Mouse (Mus musculus) urinary bladder, postnatal 14 days (tissue): Measurements from ENCODE around the gene Gtf2h4.
A peak's percentile ranks its signal among the peaks of the same experiment; 100 is the strongest.

ENCODE experiments used
- DNase-seq: peaks from one replicate; pipeline ENCODE4 v3.0.0; 2021; ENCODE audit warnings: low spot score

The Gtf2h4 gene

GRCm38 (mm10) chr17:35638475-35639190, 34.9 kb downstream of the Gtf2h4 start:
- peak; percentile 74 for DNase-seq

- DNase-seq, result peak; percentile 55
Observed at GRCm38 (mm10) chr17:35636363-35636762, 37.2 kb downstream of the Gtf2h4 start.

DNA sequence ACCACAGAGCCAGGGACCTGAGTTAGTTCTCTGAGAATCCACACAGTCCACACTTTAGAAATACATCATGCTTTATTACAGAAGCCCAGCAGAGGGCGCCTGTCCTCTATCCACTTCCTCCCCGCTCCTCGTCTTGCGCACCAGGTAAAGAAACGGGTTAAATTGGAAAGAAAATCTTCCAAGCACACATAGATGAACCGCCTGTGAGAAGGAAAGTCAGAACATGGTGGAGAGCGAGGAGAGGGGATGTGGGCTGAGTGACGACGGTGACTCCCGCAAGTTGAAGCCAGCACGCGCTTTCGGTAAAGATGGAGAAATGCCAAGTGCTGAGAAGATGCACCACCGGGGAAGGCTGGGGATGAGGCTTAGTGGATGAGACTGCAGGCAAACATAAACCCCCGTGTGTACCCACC, 37.8 kb downstream of the Gtf2h4 start:
- peak; percentile 75 for DNase-seq

DNA sequence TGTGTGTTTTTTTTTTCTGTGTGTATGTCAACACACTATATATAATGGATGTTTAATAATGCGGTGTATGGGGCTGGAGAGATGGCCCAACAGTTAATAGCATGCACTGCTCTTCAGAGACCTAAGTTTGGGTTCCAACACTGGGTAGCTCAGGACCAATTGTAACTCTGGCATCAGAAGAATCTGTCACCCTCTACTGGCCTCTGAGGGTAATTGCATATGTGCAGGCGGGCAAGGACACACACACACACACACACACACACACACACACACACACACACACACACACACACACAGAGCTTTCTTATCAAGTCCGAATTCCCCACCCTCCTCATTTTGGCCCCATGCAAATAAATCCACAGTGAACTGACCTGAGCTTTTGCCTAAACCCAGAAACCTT, 38.3 kb downstream of the Gtf2h4 start:
- DNase-seq, result no peak

GRCm38 (mm10) chr17:35633992-35634391, 39.5 kb downstream of the Gtf2h4 start:
- DNase-seq, result peak; percentile 56

DNA sequence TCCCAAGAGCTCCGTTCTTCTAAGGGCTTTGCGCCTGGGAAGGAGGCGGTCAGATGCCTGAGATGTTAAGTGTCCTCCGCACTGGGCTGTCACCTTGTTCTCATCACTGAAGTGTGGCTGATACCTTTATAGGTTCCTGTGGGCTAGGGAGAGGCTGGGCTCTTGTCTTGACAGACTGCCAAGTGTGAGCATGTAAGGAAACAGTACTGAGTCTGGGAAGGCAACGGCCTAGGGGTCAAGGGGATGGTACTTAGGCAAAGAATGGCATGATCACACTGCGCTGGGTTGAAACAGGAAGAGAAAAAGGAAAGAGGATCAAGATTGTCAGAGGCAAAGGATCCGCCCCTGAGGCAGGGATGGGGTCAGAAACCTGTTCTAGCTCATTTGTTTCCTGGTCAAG, 47.0 kb downstream of the Gtf2h4 start, which contains the start of gene Gm9573:
TSS of gene Gm9573 (minus strand) at position 101 of the 400 bp plus-strand sequence.
- DNase-seq, result no peak
